Mouse (Mus musculus): ENCODE data around the gene Prkcg. TPM values are rescaled to one million over a fixed set of nuclear protein-coding genes. Genes with fewer than 3 reads are reported as not detected.

Gene Prkcg
- total RNA-seq, 2 experiments from 2014 or later = 0.85 to 1.2 TPM

DNA sequence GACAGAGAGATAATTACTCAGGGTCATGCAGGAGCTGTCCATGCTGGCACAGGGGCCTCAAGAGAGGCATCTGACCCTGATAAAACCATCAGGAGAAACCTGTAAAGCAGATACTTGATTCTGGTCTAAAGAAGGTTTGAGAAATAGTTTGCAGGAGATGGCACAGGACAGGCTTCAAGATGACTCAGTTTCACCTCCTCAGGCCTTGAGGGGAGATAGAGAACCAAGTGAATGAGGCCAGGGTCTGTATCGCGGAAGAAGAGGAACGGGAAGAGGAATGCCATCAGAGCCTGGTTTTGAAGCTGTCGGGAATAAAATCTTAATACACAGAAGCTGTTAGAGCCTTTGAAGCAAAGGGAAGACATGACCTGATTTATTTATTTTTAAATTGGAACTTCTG is 28.7 kb downstream of the Prkcg start:
- no peak for DNase-seq

DNA sequence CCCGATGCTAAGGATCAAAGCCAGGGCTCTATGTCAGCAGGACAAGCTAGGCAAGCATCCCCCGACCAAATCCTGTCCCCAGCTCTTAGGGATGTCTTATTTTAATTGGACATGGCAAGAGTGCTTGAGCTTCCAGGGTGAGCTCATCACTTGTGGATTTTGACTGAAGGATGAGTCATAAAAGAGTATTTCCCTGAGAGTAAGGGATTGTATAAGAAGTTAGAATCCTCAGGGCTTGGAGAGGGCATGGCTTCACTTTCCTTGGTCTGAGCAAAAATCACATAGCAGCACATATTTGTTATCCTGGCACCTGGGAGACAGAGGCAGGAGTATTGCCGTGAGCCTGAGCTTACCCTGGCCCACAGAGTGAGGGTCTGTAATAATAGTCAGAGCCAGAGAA is 31.9 kb downstream of the Prkcg start:
- DNase-seq = no peak

DNA sequence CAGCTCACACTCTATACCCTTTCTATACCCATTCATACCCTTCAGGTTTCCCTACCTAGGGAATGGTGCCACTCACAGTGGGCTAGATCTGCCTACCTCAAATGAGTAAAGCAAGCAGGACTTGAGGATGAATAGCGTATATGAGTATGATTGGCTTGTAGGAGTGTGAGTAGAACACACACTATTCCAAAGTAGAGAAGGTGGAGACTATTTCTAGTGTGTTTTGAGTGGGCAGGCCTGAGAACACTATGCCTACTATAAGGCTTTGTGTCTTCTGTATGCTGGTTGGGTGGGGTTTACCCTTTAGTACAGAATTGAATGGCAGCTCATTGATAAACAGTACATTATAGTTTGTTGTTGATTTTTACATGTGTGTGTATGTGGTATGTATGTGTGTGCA is 34.8 kb downstream of the Prkcg start:
- DNase-seq = no peak

DNA sequence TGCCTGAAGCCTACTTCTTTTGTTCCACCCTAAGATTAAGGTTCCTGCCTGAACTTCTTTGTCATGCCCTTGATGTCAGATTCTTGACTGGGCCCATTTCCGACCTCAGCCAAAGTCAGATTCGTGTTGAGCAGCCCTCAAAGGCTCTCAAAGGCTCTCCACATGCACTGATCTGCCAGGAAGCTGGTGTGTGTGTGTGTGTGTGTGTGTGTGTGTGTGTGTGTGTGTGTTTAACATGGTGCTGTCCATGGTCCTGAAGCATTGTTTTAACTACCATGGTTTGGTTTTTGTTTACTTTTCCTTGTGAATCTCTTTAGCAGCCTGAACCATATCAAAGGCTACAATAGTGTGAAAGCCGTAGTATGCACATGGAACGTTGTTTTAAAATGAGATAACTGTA is 39.0 kb downstream of the Prkcg start:
- DNase-seq = no peak

DNA sequence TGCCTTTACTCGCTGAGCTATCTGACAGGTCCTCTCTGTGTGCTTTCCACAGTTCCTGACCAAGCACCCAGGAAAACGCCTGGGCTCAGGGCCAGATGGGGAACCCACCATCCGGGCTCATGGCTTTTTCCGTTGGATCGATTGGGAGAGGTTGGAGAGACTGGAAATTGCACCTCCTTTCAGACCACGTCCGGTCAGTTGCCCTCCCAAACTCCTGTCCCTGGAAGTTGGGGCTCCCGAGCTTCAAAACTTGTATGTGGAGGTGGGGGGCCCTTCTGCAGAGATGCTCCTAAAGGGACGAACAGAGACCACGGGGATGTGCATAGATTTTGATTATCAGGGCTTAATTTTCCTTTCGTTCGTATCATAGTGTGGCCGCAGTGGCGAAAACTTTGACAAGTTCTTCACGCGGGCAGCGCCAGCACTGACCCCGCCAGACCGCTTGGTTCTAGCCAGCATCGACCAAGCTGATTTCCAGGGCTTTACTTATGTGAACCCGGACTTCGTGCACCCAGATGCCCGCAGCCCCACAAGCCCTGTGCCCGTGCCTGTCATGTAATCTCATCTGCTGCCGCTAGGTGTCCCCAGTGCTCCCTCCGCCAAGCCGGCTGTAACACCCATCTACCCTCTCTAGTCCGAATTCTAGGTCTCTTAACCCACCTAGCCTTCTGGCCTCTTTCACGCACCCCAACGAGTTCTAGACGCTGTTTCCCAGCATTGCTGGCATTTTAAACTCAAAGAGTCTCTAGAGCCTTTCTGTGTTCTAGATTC is 41.0 kb downstream of the Prkcg start:
- DNase-seq = peak; percentile 71 to 83

DNA sequence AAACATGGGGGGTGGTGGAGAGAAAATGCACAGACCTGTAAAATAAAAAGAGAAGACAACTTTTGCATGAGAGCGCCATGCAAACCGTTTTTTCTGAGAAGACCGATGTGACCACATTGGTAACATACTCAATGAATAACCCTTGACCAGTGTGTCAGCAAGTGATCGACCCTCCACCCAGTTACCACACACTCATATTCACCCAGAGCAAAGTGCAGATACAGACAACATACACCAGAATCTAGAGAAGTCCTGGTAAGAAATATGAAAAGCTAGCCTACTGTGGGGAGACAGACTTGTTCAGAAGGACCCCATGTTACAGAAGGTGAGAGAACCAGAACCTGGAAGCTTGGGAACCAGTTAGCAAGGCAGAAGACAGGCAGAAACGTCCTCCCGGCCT is 42.2 kb downstream of the Prkcg start:
- DNase-seq = peak in 1 of 2 experiments; percentile 4

DNA sequence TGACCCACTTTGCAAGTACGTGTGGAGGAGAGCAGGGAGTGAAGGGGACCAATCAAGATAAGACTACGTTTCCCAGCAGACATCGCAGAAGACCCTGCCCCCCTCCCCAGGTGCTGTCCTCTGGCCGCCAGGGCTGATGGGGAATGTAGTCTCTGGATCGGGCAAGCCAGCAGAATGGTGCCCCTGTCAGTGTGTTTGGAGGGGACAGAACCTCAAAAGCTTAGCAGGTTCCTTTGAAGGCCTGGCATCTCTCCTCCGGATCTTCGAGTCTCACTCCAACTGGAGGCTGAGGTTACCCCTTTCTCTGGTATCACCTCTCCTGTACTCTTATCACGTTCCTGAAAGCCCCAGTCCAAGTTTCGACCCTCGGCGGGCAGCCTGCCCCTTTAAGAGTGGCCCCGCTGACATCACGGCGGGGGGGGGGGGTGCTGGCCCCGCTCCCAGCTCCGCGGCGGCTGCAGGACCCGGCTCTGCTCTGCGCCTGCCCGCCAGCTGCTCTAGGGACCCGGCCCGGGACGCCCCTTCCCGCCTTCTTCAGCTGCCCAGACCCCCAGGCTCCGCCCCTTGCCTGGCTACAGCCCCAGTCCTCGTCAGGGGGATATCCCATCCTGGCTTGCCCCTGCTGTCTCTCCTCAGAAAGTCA is 42.7 kb downstream of the Prkcg start:
- DNase-seq = peak; percentile 68 to 73

DNA sequence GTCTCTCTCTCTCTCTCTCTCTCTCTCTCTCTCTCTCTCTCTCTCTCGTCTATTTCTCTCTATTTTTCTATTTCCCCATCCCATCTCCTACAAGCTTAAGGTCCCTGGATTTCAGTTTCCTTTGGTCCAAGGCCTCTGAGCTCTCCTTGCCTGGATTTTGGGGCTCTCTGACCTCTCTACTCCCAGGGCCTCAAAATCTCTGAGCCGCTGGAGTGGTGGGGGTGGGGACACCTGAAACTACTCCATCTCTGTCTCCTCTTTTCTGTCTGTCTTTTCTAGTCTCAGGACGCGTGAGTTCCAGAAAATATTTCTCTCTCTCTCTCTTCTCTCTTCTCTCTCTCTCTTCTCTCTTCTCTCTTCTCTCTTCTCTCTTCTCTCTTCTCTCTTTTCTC is 43.2 kb downstream of the Prkcg start:
- DNase-seq = no peak

DNA sequence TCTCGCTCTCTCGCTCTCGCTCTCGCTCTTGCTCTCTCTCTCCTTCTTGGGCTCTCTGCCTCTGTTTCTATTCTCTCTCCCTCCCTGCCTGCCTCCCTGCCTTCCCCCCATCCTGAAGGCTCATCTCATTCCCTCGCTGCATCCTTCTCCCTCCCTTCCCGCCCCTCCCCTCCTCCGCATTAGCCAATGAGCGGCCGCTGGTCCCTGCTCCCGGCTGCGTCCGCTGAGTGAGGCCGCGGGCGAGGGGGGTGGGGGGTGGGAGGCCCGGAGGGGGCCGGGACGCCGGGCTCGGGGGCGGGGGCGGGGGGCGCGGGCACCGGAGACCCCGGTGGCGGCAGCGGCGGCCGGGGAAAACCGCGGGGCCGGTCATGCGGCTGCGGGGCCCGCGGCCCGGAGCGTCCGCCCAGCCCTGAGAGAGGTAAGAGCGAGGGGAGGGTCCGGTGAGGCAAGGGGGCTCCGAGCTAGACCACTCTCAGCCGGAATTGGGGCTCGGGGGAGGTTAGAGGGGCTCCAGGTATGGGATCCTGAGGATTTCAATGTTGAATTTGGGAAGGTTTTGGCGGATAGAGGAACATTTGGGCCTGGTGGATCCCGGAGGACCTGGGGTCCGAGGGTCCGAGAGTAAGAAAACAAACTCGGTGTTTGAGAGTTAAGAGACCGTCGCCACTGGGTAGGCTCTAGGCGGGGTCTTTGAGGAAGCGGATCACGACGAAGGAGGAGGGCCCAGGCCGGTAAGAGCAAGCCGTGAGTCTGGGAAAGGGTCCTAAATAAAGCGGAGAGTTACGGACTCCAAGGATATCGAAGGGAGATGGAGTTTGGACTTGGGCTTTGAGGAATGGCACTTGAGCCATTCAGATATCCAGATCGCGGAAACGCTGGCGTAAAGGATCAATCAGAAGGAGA is 43.9 kb downstream of the Prkcg start, which contains the start of gene Cacng7:
TSS of gene Cacng7 (plus strand) at position 337 of the 903 bp plus-strand sequence.
- peak; percentile 27 to 35 for DNase-seq

DNA sequence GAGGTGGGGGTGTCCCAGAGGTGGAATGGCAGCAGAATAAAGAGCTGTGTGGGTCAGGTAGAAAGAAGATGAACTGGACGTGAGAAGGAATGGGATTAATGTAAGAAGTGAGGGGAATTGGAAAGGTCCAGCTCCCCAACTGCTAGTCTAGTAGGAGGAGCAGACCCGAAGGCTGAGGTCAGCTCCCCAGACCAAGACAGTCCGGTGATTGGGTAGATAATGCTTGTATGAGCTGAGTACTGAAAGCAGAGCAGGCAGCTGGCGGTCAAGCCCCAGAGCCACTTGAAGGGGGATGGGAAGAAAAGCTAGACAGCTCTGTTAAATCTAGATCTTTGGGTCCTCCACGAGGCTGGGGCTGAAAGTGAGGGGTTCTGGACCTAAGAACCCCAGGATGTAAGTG is 44.6 kb downstream of the Prkcg start:
- peak in 1 of 2 experiments; percentile 3 for DNase-seq

DNA sequence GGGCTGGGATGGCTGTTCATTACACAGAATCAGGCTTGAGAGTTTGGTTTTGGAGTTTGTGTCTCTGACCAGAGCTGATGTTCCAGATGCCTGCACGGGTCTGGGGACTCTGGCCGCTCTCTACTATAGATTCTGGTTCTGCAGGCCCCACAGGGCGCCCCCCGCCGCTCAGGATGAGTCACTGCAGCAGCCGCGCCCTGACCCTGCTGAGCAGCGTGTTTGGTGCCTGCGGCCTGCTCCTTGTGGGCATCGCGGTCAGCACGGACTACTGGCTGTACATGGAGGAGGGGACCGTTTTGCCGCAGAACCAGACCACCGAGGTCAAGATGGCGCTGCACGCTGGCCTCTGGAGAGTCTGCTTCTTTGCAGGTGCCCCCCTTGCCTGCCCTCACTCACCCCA is 47.4 kb downstream of the Prkcg start:
- no peak for DNase-seq

DNA sequence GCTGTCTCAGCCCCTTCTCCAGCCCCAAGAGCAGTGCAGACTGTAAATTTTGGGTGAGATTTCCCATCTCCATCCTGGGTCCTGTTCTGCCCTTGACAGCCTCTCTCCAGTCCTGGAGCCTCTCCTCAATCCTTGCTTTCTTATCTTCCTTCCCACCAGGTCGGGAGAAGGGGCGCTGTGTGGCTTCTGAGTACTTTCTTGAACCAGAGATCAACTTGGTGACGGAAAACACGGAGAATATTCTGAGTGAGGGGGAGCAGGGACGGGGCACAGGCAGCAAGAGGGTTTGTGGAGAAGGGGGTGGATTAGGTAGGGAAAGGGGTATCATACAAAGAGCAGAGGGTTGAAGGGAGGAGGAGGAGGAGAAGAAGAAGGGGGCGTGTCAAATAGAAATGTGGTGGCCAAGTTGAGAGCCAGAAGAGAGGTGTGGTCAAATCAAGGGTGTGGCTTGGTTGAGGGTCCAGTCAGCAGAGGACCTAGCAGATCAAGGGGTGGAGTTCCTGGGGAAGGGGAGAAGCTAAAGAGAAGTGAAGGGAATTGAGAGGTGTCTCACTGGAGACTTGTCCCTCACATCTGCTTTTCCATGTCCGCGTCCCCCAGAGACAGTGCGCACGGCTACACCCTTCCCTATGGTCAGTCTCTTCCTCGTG is 49.4 kb downstream of the Prkcg start:
- no peak for DNase-seq

DNA sequence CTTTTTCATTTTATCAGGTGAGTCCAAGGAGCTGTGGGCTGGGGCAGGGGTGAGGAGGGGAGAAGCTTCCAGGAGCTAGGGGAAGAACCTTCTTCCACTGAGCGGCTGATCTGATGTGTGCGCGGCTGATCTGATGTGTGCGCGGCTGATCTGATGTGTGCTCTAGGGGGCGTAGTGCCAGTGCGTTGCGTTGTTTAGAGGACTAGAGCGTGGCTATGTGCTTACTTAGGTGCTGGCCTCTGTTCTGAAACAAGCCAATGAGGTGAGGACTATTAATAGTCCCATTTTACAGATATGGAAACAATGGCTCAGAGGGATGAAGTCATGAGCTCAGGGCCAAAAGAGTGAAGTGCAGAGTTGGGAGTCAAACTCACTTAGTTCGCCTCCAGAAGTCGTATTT is 50.0 kb downstream of the Prkcg start:
- DNase-seq = no peak

DNA sequence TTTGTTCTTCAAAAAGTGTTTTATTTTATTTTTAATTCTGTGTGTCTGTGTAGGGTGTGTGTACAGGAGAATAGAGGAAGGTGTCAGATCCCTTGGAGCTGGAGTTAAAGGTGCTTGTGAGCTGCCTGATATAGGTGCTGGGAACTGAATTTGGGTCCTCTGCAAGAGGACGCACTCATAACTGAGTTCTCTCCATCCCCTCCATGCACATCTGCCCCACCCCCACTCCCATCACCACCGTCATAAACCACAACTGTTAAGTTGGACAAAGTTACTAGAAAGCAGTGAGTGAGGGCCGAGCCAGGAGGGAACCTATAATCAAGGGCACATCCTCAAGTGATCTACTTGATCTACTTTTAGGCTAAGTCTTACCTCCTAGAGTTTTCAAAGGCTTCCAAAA is 54.9 kb downstream of the Prkcg start:
- DNase-seq = no peak

DNA sequence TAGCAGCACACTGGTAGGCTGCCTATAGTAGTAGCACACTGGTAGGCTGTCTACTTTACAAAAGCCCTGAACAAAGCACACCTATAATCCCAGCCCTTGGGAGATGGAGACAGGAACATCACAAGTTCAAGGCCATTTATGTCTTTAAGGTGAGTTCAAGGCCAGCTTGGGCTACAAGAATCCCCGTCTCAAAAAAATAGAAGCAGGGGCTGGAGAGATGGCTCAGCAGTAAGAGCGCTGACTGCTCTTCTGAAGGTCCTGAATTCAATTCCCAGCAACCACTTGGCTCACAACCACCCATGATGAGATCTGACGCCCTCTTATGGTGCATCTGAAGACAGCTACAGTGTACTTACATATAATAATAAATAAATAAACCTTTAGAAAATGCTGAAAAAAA is 56.3 kb downstream of the Prkcg start:
- DNase-seq = no peak

DNA sequence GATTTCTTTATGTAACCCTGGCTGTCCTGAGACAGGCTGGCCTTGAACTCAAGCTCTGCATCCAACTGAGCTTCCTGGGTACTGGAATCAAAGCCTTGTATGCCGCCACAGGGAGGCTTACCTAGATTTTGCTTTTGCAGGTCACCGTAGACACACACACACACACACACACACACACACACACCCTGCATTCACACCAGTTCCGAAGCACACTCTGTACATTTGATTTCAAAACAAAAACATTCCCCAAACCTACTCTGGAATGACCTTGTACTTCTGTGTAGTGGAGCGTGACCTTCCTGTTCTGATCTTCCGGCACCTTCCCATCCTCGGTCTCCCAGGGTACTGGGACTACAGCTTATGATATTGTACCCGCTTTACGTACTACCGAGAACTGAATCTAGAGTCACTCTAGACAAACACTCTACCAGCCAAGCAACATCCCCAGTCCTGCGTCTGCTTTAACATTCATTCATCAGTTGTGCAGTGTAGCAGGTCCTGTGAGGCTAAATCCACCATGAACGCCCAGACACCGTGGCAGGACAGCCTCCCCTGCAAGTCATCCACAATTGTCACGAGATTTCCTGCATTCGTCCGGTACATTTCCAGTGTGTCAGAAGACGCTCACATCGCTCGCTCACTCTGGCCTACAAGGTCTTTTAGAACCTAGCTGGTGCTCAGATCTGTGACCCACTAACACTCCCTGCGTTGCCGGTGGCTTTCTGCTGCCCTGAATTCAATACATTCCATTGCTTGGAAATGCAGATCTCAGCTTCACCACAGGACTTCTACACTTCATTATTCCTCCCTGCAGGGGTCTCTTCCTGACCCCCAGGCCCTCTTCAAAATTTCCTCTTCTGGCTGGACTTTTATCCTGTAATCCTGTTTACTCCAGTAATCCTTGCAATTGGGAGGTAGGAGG is 58.6 kb downstream of the Prkcg start:
- no peak for DNase-seq

DNA sequence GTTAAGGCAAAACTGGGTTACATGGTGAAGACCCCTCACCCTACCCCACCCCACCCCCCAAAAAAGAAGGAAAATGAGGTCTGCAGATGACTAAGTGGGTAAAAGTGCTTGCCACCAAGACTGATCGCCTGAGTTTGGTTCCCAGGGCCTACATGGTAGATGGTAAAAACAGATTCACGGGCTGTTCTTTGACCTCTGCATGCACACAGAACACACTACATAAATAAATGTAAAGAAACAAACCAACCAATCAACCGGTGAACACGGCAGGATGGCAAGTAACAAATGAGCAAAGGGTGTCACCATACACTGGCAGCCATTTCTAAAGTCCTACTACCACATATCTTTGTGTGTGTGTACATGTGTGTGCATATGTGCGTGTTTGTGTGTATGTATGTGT is 59.3 kb downstream of the Prkcg start:
- DNase-seq = no peak

DNA sequence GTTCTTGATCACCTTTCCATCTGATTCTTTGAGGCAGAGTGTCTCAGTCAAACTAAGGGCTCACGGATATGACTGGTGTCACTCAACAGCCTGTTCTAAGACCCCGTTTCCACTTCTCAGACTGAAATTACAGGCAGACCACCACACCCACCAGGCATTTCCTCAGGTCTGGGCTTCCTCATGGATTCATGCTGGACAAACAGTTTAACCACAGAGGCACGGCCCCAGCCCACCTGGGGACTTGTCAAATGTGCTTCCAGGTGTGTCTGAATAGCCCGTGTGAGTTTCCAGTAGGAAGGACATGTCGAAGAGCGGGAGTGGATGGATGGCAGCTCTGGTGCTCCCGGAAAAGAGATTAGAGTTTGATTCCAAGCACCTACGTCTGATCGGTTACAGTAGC is 60.8 kb downstream of the Prkcg start:
- DNase-seq = no peak

DNA sequence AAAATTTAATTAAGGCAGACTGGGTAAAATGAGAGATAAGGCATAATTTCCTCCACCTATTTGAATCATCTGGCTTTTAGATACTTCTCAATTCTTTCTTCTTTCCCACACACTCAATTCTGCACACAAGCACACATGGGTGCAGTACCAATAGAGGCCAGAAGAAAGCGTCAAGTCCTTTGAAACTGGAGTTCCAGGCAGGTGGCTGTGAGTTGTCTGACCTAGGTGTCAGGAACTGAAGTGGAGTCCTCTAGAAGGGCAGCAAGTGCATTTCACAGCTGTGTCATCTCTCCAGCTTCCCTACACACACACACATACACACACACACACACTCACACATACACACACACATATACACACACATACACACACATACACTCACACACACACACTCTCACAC is 62.6 kb downstream of the Prkcg start:
- DNase-seq = no peak

DNA sequence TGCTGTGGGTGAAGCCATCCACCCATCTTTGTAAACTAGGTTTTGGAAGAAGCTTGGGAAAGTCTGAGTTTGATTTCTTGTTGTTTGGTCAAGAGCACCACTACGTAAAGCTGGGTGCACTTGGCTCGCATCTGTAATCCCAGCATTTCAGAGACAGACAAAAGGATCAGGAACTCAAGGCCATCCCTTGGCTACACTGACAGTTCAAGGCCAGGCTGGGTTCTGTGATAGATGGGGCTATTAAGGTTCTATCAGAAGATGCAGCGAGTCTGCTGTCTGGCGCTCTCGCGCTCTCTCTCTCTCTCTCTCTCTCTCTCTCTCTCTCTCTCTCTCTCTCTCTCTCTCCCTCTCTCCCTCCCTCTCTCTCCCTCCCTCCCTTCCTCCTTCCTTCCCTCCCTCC is 65.9 kb downstream of the Prkcg start:
- no peak for DNase-seq

DNA sequence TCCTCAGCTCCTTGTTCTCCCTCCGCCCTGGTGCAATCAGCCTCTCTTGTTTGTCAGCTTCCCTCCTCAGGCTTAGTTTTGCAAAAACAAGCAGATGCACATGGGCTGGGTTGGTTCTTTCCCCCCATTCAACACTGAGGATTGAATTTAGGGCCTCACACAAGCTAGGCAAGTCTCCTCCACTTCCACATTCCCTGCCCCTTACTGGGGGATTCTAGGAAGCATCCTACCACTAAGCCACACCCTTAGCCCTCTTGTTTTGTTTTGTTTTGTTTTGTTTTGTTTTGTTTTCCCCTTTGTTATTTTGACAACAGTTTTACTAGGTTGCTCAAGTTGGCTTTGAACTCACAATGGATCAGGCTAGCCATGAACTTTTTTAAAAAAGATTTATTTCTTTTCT is 71.7 kb downstream of the Prkcg start:
- no peak for DNase-seq

All from heart, adult 18-20 months (tissue).